Mouse (Mus musculus) MEL (cell line): ENCODE results near the gene Plch1. TPM values are rescaled to one million over a fixed set of nuclear protein-coding genes. Genes with fewer than 3 reads are reported as not detected.

ENCODE experiments used
- DNase-seq: peaks from one replicate; pipeline ENCODE4 v3.0.0; 2011; ENCODE audit warnings: low read depth, low spot score
- H3K27ac ChIP-seq: 2 replicates; pipeline ENCODE4 v1.5.1; 2012; ENCODE audit warnings: low read depth, mild to moderate bottlenecking, control low read depth, low read length, moderate library complexity; ENCODE audit not compliant: control insufficient read depth
- H3K27me3 ChIP-seq, 2 experiments: fragments of 150-350 bp in 1 of 2; sonication (generic) in 1 of 2; 2 replicates each; pipeline ENCODE4 v1.6.1; 2012; ENCODE audit warnings: low read length in 2 of 2, mild to moderate bottlenecking in 2 of 2, improper control_type of control experiment in 1 of 2, moderate library complexity in 1 of 2; ENCODE audit not compliant: insufficient read depth in 2 of 2, control insufficient read depth in 1 of 2
- H3K36me3 ChIP-seq, 2 experiments: 2 replicates each; pipeline ENCODE4 v1.6.1; 2012 to 2014; ENCODE audit warnings: low read length in 2 of 2, improper control_type of control experiment in 1 of 2, inconsistent platforms in 1 of 2, mild to moderate bottlenecking in 1 of 2; ENCODE audit not compliant: insufficient read depth in 2 of 2, control insufficient read depth in 1 of 2
- H3K4me1 ChIP-seq, 2 experiments: fragments of 150-350 bp in 1 of 2; sonication (generic) in 1 of 2; 2 replicates each; pipeline ENCODE4 v1.6.1; 2012; ENCODE audit warnings: low read length in 2 of 2, improper control_type of control experiment in 1 of 2, mild to moderate bottlenecking in 1 of 2; ENCODE audit not compliant: insufficient read depth in 2 of 2, control insufficient read depth in 1 of 2
- H3K4me3 ChIP-seq, 2 experiments: fragments of 150-350 bp in 1 of 2; sonication (generic) in 1 of 2; 2 replicates each; pipeline ENCODE4 v1.5.1; 2012; ENCODE audit warnings: low read depth in 2 of 2, low read length in 2 of 2, mild to moderate bottlenecking in 2 of 2, moderate library complexity in 2 of 2, control low read depth in 1 of 2, improper control_type of control experiment in 1 of 2; ENCODE audit not compliant: control insufficient read depth in 1 of 2, insufficient read depth in 1 of 2
- H3K79me2 ChIP-seq: 2 replicates; pipeline ENCODE4 v1.6.1; 2012; ENCODE audit warnings: mild to moderate bottlenecking, low read length, moderate library complexity; ENCODE audit not compliant: control insufficient read depth, poor library complexity, insufficient read depth
- H3K9ac ChIP-seq: 2 replicates; pipeline ENCODE4 v1.6.1; 2012; ENCODE audit warnings: low read depth, mild to moderate bottlenecking, control low read depth, low read length, moderate library complexity; ENCODE audit not compliant: control insufficient read depth, poor library complexity, severe bottlenecking
- H3K9me3 ChIP-seq: fragments of 150-350 bp; sonication (generic); replicated peaks from 2 replicates; pipeline ENCODE4 v1.6.1; 2012; ENCODE audit warnings: mild to moderate bottlenecking, low read length, improper control_type of control experiment, moderate library complexity; ENCODE audit not compliant: insufficient read depth
- BHLHE40 ChIP-seq: IDR thresholded peaks from 2 replicates; pipeline ENCODE4 v1.6.1; 2012; ENCODE audit warnings: low read depth, mild to moderate bottlenecking, inconsistent platforms, low read length, improper control_type of control experiment, borderline replicate concordance
- CHD1 ChIP-seq: IDR thresholded peaks from 2 replicates; pipeline ENCODE4 v1.6.1; 2012; ENCODE audit warnings: low read depth, mild to moderate bottlenecking, inconsistent platforms, low read length, improper control_type of control experiment
- CHD2 ChIP-seq: IDR thresholded peaks from 2 replicates; pipeline ENCODE4 v1.6.1; 2011; ENCODE audit warnings: low read length, improper control_type of control experiment
- CTCF ChIP-seq, 3 experiments: IDR thresholded peaks in 2 of 3; conservative IDR thresholded peaks in 1 of 3; 2 replicates each; pipeline ENCODE4 v1.5.1; 2011 to 2012; ENCODE audit warnings: low read length in 3 of 3, low read depth in 2 of 3, mild to moderate bottlenecking in 2 of 3, improper control_type of control experiment in 1 of 3, inconsistent platforms in 1 of 3, mixed read lengths in 1 of 3, moderate library complexity in 1 of 3; ENCODE audit not compliant: control insufficient read depth in 1 of 3, insufficient read depth in 1 of 3, poor library complexity in 1 of 3, severe bottlenecking in 1 of 3
- ETS1 ChIP-seq: IDR thresholded peaks from 2 replicates; pipeline ENCODE4 v1.6.1; 2012; ENCODE audit warnings: low read depth, mild to moderate bottlenecking, inconsistent platforms, low read length, improper control_type of control experiment, moderate library complexity
- GABPA ChIP-seq: IDR thresholded peaks from 2 replicates; pipeline ENCODE4 v1.6.1; 2012; ENCODE audit warnings: low read depth, mild to moderate bottlenecking, inconsistent platforms, low read length, improper control_type of control experiment, moderate library complexity
- GATA1 ChIP-seq: IDR thresholded peaks from 2 replicates; pipeline ENCODE4 v1.6.1; 2011; ENCODE audit warnings: low read depth, low read length, improper control_type of control experiment
- HCFC1 ChIP-seq: IDR thresholded peaks from 2 replicates; pipeline ENCODE4 v1.6.1; 2012; ENCODE audit warnings: low read depth, mild to moderate bottlenecking, inconsistent platforms, low read length, improper control_type of control experiment, moderate library complexity
- JUND ChIP-seq: IDR thresholded peaks from 2 replicates; pipeline ENCODE4 v1.6.1; 2011; ENCODE audit warnings: low read depth, mild to moderate bottlenecking, improper control_type of control experiment, low read length
- MAX ChIP-seq: IDR thresholded peaks from 2 replicates; pipeline ENCODE4 v1.6.1; 2011; ENCODE audit warnings: low read length, improper control_type of control experiment
- MAZ ChIP-seq: IDR thresholded peaks from 2 replicates; pipeline ENCODE4 v1.6.1; 2012; ENCODE audit warnings: low read depth, mild to moderate bottlenecking, inconsistent platforms, low read length, improper control_type of control experiment
- MEF2A ChIP-seq: IDR thresholded peaks from 2 replicates; pipeline ENCODE4 v1.6.1; 2014; ENCODE audit warnings: low read depth, mild to moderate bottlenecking, inconsistent platforms, low read length, improper control_type of control experiment; ENCODE audit not compliant: poor library complexity, insufficient replicate concordance, severe bottlenecking; ENCODE audit errors: extremely low read depth
- MXI1 ChIP-seq: IDR thresholded peaks from 2 replicates; pipeline ENCODE4 v1.6.1; 2011; ENCODE audit warnings: mild to moderate bottlenecking, low read depth, low read length, improper control_type of control experiment
- MYB ChIP-seq: IDR thresholded peaks from 2 replicates; pipeline ENCODE4 v1.6.1; 2011; ENCODE audit warnings: mild to moderate bottlenecking, low read depth, low read length, improper control_type of control experiment
- NELFE ChIP-seq: IDR thresholded peaks from 2 replicates; pipeline ENCODE4 v1.6.1; 2011; ENCODE audit warnings: low read depth, low read length, improper control_type of control experiment
- POLR2A ChIP-seq, 2 experiments: IDR thresholded peaks; 2 replicates each; pipeline ENCODE4 v1.6.1; 2011 to 2012; ENCODE audit warnings: low read length in 2 of 2, mild to moderate bottlenecking in 2 of 2, control low read depth in 1 of 2, improper control_type of control experiment in 1 of 2, low read depth in 1 of 2, moderate library complexity in 1 of 2; ENCODE audit not compliant: control insufficient read depth in 1 of 2, insufficient read depth in 1 of 2, poor library complexity in 1 of 2
- RAD21 ChIP-seq: IDR thresholded peaks from 2 replicates; pipeline ENCODE4 v1.6.1; 2011; ENCODE audit warnings: mild to moderate bottlenecking, low read depth, low read length, improper control_type of control experiment
- RCOR1 ChIP-seq: IDR thresholded peaks from 2 replicates; pipeline ENCODE4 v1.6.1; 2012; ENCODE audit warnings: low read depth, mild to moderate bottlenecking, inconsistent platforms, low read length, improper control_type of control experiment
- SMC3 ChIP-seq: IDR thresholded peaks from 2 replicates; pipeline ENCODE4 v1.6.1; 2011; ENCODE audit warnings: low read depth, low read length, improper control_type of control experiment
- TAL1 ChIP-seq: IDR thresholded peaks from 2 replicates; pipeline ENCODE4 v1.6.1; 2012; ENCODE audit warnings: mild to moderate bottlenecking, inconsistent platforms, low read length, moderate library complexity, mixed read lengths
- USF1 ChIP-seq: IDR thresholded peaks from 2 replicates; pipeline ENCODE4 v1.6.1; 2014; ENCODE audit warnings: low read depth, mild to moderate bottlenecking, inconsistent platforms, low read length, improper control_type of control experiment, moderate library complexity
- USF2 ChIP-seq, 2 experiments: IDR thresholded peaks; 2 replicates each; pipeline ENCODE4 v1.6.1; 2011 to 2012; ENCODE audit warnings: improper control_type of control experiment in 2 of 2, low read length in 2 of 2, borderline replicate concordance in 1 of 2, inconsistent platforms in 1 of 2, low read depth in 1 of 2, mild to moderate bottlenecking in 1 of 2; ENCODE audit not compliant: insufficient read depth in 1 of 2
- ZC3H11A ChIP-seq: IDR thresholded peaks from 2 replicates; pipeline ENCODE4 v1.6.1; 2012; ENCODE audit warnings: low read depth, mild to moderate bottlenecking, inconsistent platforms, low read length, improper control_type of control experiment
- ZMIZ1 ChIP-seq: IDR thresholded peaks from 2 replicates; pipeline ENCODE4 v1.6.1; 2012; ENCODE audit warnings: low read depth, mild to moderate bottlenecking, inconsistent platforms, low read length, improper control_type of control experiment, moderate library complexity
- polyA plus RNA-seq, 2 experiments: library from polyadenylated mRNA; stranded (reverse) in 1 of 2; unstranded in 1 of 2; fragments of >175 nt in 1 of 2; fragments of >200 nt in 1 of 2; gene quantifications; 2 replicates each; pipeline versions ENCODE4 v1.2.1 to v1.2.4; 2012; ENCODE audit warnings: low replicate concordance in 2 of 2, low read depth in 1 of 2; ENCODE audit not compliant: insufficient read length in 2 of 2, insufficient read depth in 1 of 2, missing spikeins in 1 of 2
- total RNA-seq: library from RNA; depleted of rRNA; stranded (reverse); fragments of 300-350 nt; gene quantifications from 2 replicates; pipeline ENCODE4 v1.2.3, GENCODE M21; 2012

Gene Plch1
- total and polyA plus RNA-seq, 3 experiments, result 0.01 to 0.23 TPM; not detected in 1

- H3K4me1 ChIP-seq, result no peaks in the 10 kb centered on the region
- H3K9me3 ChIP-seq, result no peaks in the 10 kb centered on the region
- no peak overlapping the region for H3K9ac ChIP-seq
- H3K27me3 ChIP-seq, result no peaks in the 10 kb centered on the region; a peak in 1 of 4 replicates
- H3K36me3 ChIP-seq, result no peaks in the 10 kb centered on the region
- no peak for DNase-seq
- TF ChIP-seq MYB (no peak), MEF2A (no peak), RCOR1 (no peak), CHD1 (no peak), GABPA (no peak), GATA1 (no peak)
- H3K79me2 ChIP-seq, result no peaks in the 10 kb centered on the region
- H3K4me3 ChIP-seq, result no peak overlapping the region
- H3K27ac ChIP-seq, result no peak overlapping the region
Observed at GRCm38 (mm10) chr3:63844141-63844540, 55.1 kb downstream of the Plch1 start.

DNA sequence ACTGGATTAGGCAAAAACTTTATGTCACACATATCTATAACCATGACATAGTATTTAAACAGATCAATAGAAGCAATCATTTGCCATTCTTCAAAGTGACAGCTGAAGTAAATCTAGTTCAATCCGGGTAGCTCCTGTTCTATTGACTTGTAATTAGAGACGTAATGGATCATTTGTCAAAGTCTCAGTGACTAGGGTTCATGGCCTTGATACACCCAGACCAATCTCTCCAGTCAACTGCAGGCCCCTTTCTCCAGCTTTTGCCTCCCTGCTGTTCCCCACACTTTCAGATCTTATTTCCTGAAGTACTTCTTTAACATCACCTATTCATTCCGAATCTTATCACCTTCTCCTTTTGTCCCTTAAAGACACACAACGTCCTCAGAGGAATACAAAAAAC is 56.8 kb downstream of the Plch1 start:
- no peak for TF ChIP-seq TAL1
- TF ChIP-seq, all 39 proteins: peak for 0
- no peak overlapping the region for H3K4me3 ChIP-seq
- no peak overlapping the region for H3K27ac ChIP-seq
- no peak for DNase-seq
- H3K27me3 ChIP-seq, result no peaks in the 10 kb centered on the region
- no peaks in the 10 kb centered on the region; a peak in 1 of 4 replicates for H3K36me3 ChIP-seq
- no peaks in the 10 kb centered on the region for H3K4me1 ChIP-seq
- H3K9me3 ChIP-seq, result no peaks in the 10 kb centered on the region
- no peaks in the 10 kb centered on the region for H3K79me2 ChIP-seq
- no peak overlapping the region for H3K9ac ChIP-seq

DNA sequence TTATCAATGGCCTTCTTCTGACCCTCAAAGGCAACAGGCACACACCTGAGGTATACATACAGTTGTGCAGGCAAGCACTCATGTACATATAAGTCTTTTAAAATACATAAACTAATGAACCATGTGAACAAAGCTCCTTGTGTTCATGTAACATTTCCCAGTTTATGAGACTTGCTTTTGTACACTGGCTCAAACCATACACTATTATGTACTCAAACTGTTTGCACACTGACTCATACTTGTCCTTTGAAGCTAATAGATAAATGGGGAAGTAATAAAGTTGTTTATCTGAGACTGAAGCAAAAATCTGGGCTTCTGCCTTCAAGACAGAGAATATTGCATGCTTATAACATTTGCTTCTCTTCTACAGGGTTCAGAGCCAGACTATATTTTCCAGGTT is 61.5 kb downstream of the Plch1 start:
- H3K4me3 ChIP-seq, result no peak overlapping the region
- H3K36me3 ChIP-seq, result no peaks in the 10 kb centered on the region; a peak in 1 of 4 replicates
- H3K9ac ChIP-seq, result no peak overlapping the region
- H3K4me1 ChIP-seq, result peaks cover 2 to 3% of the 10 kb centered on the region in 2 experiments; a peak in 1 of 4 replicates
- no peaks in the 10 kb centered on the region for H3K79me2 ChIP-seq
- peak; percentile 8 for DNase-seq
- no peaks in the 10 kb centered on the region for H3K9me3 ChIP-seq
- no peak overlapping the region for H3K27ac ChIP-seq
- TF ChIP-seq USF1 (no peak), POLR2A (IDR thresholded peaks at IDR 0.05; ENCODE audit: control insufficient read depth in 1 of 2, insufficient read depth in 1 of 2, low read depth in 1 of 2, low read length in 2 of 2, poor library complexity in 1 of 2) (no peak), MXI1 (no peak), MAX (no peak), CHD2 (no peak), SMC3 (no peak), MAZ (no peak), RAD21 (no peak), ZC3H11A (no peak), JUND (no peak), CTCF (IDR thresholded peaks at IDR 0.05 in 2 of 3, conservative IDR thresholded peaks at IDR 0.05 in 1 of 3; ENCODE audit: control insufficient read depth in 1 of 3, insufficient read depth in 1 of 3, low read depth in 2 of 3, low read length in 3 of 3, poor library complexity in 1 of 3, severe bottlenecking in 1 of 3) (no peak), NELFE (no peak), BHLHE40 (no peak), ETS1 (no peak), USF2 (IDR thresholded peaks at IDR 0.05; ENCODE audit: borderline replicate concordance in 1 of 2, insufficient read depth in 1 of 2, low read depth in 1 of 2, low read length in 2 of 2) (no peak), ZMIZ1 (no peak), GATA1 (no peak), HCFC1 (no peak)
- TF ChIP-seq, all 39 proteins: peak for 0
- no peaks in the 10 kb centered on the region for H3K27me3 ChIP-seq
